Mouse (Mus musculus): ENCODE results near the gene Mrpl53.
A peak's percentile ranks its signal among the peaks of the same experiment; 100 is the strongest.

Mrpl53 gene

DNA sequence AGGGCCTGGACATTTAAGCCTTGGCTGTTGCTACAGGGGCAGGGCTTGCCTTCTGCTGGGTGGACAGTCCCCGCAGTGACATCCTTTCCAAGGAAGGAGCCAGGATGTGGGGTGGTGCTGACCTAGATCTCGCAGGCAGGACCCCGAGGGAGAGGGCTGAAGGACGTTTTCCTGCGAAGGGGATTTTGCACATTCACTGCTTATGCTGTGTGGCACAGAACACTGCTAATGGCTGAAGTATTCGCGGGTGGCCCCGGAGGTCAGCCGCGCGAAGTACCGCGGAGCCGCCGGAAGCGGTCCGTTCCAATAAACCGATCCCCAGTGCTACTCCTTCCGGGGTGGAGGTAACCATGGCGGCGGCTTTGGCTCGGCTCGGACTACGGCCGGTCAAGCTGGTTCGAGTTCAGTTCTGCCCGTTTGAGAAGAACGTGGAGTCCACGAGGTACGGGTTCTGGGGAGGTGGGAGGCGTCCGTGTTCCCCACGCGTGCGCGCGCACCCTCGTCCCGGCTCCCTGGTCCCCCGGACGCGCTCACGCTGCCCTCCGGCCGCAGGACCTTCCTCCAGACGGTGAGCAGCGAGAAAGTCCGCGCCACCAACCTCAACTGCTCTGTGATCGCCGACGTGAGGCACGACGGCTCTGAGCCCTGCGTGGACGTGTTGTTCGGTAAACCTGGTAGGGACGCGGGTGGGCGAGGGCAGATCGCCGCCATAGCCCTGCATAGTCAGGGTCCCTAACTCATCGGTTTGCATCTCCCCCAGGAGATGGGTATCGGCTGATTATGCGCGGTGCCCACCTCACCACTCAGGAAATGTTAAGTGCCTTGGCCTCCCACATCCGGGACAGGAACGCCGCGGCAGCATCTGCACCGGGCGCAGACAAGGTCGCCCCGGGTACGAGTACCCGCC, at the start of gene Mrpl53:
Gene Mrpl53, plus strand, starts transcription at position 279 of the 907 bp plus-strand sequence.
- DNase-seq: peak; percentile 88 to 89

- no peak for DNase-seq
These were observed 42.8 kb upstream of the Mrpl53 start for GRCm38 (mm10) chr6:83065995-83066394.

- DNase-seq: no peak
These were observed 42.4 kb upstream of the Mrpl53 start for GRCm38 (mm10) chr6:83066441-83066840.

DNA sequence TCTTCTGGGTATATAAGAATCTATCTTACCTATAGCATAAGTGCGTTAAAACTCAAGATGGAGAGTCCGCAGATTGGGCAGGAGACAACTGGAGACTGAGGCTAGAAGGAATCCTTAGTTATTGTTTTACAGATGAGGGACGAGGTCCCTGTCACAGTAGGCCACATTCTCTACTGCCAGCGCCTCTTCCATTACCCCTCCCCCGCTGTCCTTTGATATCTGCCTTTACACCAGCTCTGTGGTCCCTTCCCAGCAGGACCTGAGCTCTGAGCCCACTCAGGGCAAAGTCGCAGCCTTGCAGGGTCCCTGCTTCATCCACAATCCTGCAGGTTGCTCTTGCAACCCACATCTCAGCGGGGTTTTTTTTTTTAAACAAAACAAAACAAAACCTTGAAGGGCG, 40.6 kb upstream of the Mrpl53 start:
- DNase-seq: no peak

GRCm38 (mm10) chr6:83068706-83069487, 39.9 kb upstream of the Mrpl53 start:
- no peak for DNase-seq

DNA sequence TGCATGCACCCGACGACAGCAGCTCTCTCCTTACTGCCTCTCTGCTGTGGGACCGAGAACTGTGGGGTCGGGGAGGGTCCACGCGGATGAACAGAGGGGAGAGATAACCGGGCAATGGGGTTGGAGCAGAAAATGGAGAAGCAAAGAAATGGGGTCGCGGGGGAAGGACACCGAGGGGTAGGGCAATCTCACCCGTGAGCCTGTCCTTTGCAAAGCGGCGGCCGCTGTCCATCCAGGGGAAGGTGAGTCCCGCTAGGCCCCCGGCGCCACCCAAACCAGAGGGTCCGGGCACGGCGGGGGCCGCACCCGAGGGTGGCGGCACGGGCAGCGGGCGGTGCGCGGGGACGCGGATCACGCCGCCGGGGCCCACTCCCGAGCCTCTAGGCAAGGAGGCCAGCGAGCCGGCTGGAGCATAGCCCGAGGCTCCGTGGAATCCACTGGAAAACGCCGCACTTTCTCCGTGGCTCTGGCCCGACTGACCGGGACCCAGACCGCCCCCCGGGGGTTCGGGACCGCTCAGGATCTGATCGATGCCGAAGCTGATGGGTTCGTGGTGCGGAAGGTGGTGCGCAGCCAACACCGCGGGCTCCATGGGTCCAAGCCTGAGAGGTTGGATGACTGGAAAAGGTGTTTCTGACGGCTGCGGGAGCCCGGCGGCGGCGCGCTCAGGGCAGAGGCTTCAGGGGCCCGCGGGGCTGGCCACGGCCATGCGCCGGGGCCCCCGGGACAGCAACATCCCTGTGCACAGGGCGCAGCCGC, 39.2 kb upstream of the Mrpl53 start:
- peak; percentile 38 to 43 for DNase-seq

GRCm38 (mm10) chr6:83070247-83070310, 38.8 kb upstream of the Mrpl53 start, which contains the start of gene Tlx2:
Tlx2 (minus strand) TSS chr6:83070293.
- DNase-seq: no peak

DNA sequence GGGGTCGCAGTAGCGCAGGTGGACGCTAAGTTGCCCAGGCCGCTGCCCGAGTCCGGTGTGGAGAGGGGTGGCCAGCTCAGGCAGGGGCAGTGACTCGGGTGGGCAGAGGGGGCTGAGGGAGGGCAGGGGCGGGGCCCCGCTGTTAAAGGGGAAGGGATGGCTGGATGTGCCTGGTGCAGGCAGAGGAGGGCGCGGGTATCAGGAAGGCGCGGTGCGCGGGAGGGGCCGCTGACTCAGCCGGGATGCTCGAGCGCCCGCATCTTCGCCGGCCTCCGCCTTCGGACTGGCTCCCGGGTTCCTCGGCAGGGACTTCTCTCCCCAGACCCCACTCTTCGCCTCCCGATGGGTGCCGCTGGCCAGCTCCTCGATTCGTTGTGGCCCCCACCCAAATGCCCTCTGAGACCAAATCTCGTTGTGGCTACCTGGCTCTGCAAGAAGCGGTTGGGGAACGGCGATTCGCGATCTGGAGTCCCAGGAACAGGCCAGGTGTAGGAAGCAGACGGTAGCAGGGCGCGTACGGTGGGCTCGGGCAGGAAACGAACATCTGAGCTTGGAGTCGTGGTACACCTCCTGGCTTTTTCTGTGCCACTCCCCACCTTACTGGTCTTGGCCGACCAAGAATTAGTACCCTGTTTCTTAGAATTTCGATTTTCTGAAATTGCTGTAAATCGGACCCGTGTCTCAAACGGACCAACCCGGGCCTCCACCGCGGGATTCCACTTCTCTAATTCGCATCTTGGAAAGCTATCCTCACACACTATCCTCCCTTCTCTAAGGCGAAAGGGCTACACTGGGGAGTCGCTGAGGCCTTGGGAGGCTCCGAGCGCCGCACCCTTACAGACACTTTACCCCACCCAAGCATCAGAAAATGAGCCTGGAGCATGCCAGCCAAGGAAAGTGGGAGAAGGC, 38.3 kb upstream of the Mrpl53 start:
- peak; percentile 52 to 65 for DNase-seq

- peak in 1 of 2 experiments; percentile 60 for DNase-seq
These were observed 37.6 kb upstream of the Mrpl53 start for GRCm38 (mm10) chr6:83071220-83071619.

- DNase-seq: no peak
These were observed 33.9 kb upstream of the Mrpl53 start for GRCm38 (mm10) chr6:83074979-83075378.

GRCm38 (mm10) chr6:83077630-83078323, 31.1 kb upstream of the Mrpl53 start, which contains the start of gene Pcgf1:
Pcgf1 (plus strand) TSS chr6:83077869.
- peak in 1 of 2 experiments; percentile 67 for DNase-seq

DNA sequence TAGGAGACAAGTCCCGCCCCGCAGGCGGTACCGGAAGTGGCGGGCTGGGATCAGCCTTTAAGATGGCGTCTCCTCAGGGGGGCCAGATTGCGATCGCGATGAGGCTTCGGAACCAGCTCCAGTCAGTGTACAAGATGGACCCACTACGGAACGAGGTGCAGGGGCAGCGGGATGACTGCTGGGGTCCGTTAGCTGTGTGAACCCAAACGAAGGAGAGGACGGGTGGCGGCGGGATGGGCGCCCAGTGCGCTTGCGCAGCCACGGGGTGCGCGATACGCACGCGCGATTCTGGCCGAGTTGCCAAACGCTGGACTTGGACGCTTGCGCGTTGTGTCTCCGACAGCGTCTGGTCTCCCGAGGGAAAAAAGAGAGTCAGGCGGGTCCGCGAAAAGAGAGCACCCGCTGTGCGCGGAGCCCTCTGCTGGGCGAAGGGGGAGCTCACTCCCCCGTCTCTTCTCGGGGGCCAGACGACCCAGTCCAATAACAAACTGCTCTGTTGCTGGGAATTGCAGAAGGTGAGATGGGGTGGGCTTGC, 30.4 kb upstream of the Mrpl53 start:
- DNase-seq: peak; percentile 100

- DNase-seq: no peak
These were observed 28.6 kb upstream of the Mrpl53 start for GRCm38 (mm10) chr6:83080210-83080609.

DNA sequence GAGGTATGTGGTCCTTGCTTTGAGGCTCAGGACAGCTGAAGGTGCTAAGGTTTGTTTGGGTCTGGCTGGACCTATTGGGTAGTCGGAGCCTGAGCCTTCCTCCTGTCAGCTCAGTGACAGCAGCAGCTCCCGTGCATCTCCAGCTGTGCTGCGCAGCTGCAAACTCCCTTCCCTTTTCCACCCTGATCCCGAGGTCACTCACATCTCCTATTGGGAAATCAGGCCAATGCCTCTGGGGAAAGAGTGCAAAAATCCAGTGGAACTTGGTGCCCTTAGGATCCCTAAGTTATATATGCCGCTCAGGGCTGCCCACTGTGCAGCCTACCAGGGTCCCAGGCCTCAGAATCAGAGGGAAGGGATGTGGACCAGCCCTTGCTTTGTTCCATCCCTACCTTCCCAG, 25.3 kb upstream of the Mrpl53 start:
- no peak for DNase-seq

DNA sequence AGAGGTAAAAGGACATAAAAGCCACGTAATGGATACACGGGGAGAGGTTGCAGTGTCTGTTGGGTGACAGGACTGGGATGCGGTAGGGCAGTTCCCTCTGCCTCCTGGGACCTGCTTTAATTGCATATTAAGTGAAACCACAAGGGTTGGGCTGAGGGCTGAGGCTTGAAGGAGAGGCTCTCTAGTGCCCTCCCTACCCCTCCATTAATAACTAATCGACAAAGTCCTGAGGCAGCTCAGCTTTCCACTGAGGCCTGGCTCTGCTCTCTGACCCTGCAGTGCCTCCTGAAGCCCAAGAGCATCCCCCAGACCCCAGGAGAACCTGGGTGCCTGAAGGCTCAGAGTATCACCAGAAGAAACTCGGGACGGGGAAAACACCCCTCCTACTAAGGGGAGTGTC, 24.4 kb upstream of the Mrpl53 start:
- no peak for DNase-seq

DNA sequence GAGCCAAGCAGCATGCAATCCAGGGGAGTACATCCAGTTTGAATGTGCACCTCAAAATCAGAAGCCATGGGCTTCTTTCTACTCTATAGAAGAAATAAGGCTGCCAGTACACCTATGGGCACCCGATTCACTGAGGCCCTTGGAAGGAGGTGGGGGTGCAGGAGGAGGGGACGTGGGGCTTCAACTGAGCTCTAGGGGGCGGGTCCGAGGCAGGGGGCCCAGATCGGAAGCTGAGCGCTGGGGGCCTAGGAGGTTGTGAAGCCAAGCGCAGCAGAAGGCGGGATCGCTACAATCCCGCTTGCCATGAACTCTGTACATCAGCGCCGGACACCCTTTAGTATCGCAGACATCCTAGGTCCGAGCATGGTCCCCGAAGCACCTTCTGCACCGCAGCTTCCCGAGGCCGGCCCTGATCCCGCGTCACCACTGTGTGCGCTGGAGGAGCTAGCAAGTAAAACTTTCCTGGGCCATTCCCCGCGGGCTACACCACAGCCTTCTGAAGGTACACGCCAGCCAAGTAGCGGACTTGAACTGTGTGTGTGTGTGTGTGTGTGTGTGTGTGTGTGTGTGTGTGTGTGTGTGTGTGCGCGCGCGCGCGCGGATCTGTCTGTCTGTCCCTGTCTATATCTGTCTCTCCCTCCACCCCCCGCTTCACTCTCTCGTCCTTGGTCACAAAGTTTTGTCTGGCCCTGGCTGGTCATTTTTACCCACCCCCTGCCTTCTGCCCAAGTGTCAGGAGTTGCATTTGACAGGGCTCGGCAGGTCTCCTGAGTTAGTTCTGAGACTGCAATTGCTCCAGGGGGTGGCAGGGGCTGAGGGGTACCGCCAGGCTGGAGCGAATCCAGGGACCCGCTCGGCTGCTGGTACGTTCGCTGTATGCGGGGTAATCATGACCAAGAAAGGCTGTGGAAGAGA, 22.5 kb upstream of the Mrpl53 start, which contains the start of gene Lbx2:
Gene Lbx2, plus strand, starts transcription at position 247 of the 915 bp plus-strand sequence.
- DNase-seq: no peak

- DNase-seq: peak; percentile 43 to 56
These were observed 21.5 kb upstream of the Mrpl53 start for GRCm38 (mm10) chr6:83087205-83087925.

- no peak for DNase-seq
These were observed 20.9 kb upstream of the Mrpl53 start for GRCm38 (mm10) chr6:83087926-83088260.

GRCm38 (mm10) chr6:83092416-83093127, 16.3 kb upstream of the Mrpl53 start:
- DNase-seq: no peak

Measured in cerebellum, postnatal 14 days (tissue).